Mouse (Mus musculus): Measurements from ENCODE around the gene Col4a2. TPM values are rescaled to one million over a fixed set of nuclear protein-coding genes. Genes with fewer than 3 reads are reported as not detected.

Col4a2 gene
- polyA plus RNA-seq, 1 experiment from 2014 or later, result 61.4 TPM

DNA sequence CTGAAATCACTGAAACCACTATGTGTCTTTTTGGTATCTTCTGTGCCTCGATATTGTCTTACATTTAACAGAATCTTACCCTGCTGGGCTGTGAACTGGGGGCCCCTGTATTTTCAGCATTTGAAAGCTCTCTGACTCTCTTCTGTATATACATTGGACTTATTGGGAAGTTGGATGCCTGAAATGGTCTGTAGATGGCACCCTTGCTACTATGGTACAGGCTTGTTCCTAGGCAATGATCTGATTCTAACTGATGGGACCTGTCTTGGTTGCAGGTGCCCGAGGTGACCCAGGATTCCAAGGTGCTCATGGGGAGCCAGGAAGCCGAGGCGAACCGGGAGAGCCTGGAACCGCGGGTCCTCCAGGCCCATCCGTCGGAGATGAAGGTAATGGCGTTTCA is 102.5 kb downstream of the Col4a2 start:
- Histone ChIP-seq H3K4me2 (replicated peaks) (no peak overlapping the region), H3K27ac (no peak overlapping the region), H3K36me3 (no peaks in the 10 kb centered on the region), H3K27me3 (replicated peaks) (no peaks in the 10 kb centered on the region), H3K9me3 (no peaks in the 10 kb centered on the region), H3K4me1 (replicated peaks) (peaks cover 15% of the 10 kb centered on the region), H3K9ac (no peak overlapping the region), H3K4me3 (replicated peaks) (no peak overlapping the region)
- no peak for ATAC-seq
- WGBS, result 89% methylated on average over 10 of the region's 10 CpGs

DNA sequence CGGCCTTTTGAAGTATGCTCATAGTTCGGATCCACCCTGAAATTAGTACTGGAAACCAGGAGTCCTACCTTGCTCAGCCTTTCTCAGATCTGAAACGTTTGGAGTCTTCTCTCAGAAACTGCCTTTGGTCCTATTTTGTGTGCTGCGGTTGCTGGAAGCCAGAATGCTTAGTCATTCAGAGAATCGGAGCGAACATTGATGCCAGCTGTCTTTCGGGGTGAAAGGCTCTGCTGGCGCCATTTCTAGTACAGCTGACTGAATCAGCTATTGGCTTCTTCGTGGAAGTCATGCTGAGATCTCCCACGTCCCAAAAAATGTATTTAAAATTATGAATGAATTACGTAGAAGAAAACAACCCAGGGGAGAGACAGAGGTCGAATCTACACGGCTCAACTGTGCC is 105.2 kb downstream of the Col4a2 start:
- WGBS, result 82% methylated on average over 13 of the region's 13 CpGs
- H3K27me3 ChIP-seq (replicated peaks), result no peaks in the 10 kb centered on the region
- H3K9me3 ChIP-seq, result no peaks in the 10 kb centered on the region
- no peak overlapping the region for H3K4me2 ChIP-seq (replicated peaks)
- H3K4me3 ChIP-seq (replicated peaks), result no peak overlapping the region
- H3K4me1 ChIP-seq (replicated peaks), result 0 out of 2 replicates have a peak, but pooled peaks cover 2% of the 10 kb centered on the region
- H3K36me3 ChIP-seq, result no peaks in the 10 kb centered on the region
- H3K27ac ChIP-seq, result no peak overlapping the region
- ATAC-seq, result no peak
- no peak overlapping the region for H3K9ac ChIP-seq

DNA sequence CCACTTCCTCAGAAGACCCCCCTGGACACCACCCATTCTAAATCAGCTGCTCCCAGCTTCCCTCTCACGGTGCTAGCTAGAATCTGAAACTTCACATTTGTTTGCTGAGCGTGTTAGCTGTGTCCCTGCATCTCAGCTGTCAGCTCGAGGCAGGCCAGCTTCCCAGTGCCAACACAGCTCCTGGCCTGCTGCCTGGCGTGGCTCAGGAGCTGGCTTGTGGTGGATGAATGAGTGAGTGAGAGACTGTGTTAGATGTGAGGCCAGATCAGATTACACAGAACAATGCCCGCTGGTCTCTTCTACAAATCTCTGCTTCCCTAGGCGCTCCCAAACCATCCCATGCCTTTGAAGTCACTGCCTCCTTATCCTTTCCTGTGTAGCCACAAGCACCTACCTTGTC is 106.6 kb downstream of the Col4a2 start:
- H3K9me3 ChIP-seq, result no peaks in the 10 kb centered on the region
- 37% methylated on average over 6 of the region's 6 CpGs for WGBS
- H3K9ac ChIP-seq, result no peak overlapping the region
- no peak overlapping the region for H3K4me3 ChIP-seq (replicated peaks)
- peak; percentile 23; the same call in 1 of the 2 replicates for ATAC-seq
- no peaks in the 10 kb centered on the region for H3K27me3 ChIP-seq (replicated peaks)
- H3K4me2 ChIP-seq (replicated peaks), result no peak overlapping the region
- H3K4me1 ChIP-seq (replicated peaks), result no peaks in the 10 kb centered on the region
- H3K36me3 ChIP-seq, result no peaks in the 10 kb centered on the region; the same call in 1 of the 2 replicates
- no peak overlapping the region for H3K27ac ChIP-seq

DNA sequence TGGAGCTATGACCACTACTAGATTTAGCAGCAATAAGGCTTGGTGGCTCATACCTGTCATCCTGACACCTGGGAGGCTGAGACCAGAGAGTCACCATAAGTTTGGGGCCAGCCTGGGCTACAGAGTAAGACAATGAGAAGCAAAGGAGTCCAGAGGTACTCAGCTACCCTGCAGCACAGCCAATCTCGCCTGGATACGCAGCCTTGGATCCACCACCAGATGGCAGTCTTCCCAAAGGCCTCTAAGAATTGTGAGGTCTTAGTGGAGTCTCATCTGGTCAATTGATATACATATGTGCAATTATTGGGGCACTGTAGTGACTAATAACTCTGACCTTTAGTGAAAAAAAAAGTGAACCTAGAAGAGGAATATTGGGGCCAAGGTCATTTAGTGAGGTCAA is 107.0 kb downstream of the Col4a2 start:
- ATAC-seq, result peak; percentile 58; the same call in 1 of the 2 replicates

DNA sequence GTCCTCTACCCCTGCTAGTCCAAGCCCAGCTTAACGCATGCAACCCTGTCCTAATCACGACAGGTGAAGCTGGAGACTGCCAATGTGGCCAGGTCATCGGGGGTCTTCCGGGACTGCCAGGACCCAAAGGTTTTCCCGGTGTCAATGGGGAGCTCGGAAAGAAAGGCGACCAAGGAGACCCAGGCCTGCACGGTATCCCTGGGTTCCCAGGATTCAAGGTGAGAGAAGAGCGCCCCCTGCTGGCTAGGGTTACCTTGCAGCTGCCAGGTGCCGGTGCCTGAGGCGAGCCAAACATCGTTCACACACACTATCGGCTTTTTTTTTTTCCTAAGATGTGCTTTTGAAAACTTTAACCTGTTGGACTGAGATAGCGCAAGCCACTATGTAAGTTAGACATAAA is 108.5 kb downstream of the Col4a2 start:
- no peak overlapping the region for H3K4me2 ChIP-seq (replicated peaks)
- H3K9me3 ChIP-seq, result no peaks in the 10 kb centered on the region
- H3K36me3 ChIP-seq, result peaks cover 5% of the 10 kb centered on the region; the same call in 1 of the 2 replicates
- no peak overlapping the region for H3K4me3 ChIP-seq (replicated peaks)
- H3K27me3 ChIP-seq (replicated peaks), result no peaks in the 10 kb centered on the region
- H3K27ac ChIP-seq, result no peak overlapping the region
- 55% methylated on average over 14 of the region's 14 CpGs for WGBS
- H3K9ac ChIP-seq, result no peak overlapping the region
- no peaks in the 10 kb centered on the region for H3K4me1 ChIP-seq (replicated peaks)
- 0 out of 2 replicates have a peak, but pooled peaks have one; percentile 7 for ATAC-seq

More for the DNA sequence above, 107.0 kb downstream of the Col4a2 start:
- Histone ChIP-seq H3K4me2 (replicated peaks) (no peak overlapping the region), H3K27ac (no peak overlapping the region), H3K9ac (no peak overlapping the region), H3K4me1 (replicated peaks) (no peaks in the 10 kb centered on the region), H3K36me3 (no peaks in the 10 kb centered on the region; the same call in 1 of the 2 replicates), H3K27me3 (replicated peaks) (no peaks in the 10 kb centered on the region), H3K4me3 (replicated peaks) (no peak overlapping the region), H3K9me3 (no peaks in the 10 kb centered on the region)
- 14% methylated on average over 2 of the region's 2 CpGs for WGBS

DNA sequence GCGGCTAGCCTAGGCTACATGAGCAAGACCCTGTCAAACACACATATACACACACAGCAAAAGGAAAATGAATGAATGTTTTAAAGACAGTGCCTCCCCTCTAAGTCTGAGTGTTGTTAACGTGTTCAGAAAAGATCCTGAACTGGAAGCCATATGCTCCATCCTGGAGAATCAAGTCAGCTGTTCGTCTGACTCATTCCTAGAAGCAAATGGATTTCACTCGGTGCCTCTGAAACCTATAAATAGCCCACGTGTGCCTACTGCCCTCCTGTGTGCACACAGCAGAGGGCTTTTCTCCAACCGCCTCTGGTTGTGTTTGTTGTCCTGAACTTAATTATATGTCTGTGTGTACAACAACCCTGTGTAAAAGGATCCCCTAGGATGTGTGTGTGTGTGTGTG is 109.4 kb downstream of the Col4a2 start:
- no peaks in the 10 kb centered on the region for H3K27me3 ChIP-seq (replicated peaks)
- no peak overlapping the region for H3K4me2 ChIP-seq (replicated peaks)
- H3K36me3 ChIP-seq, result peaks cover 8% of the 10 kb centered on the region; the same call in 1 of the 2 replicates
- no peaks in the 10 kb centered on the region for H3K4me1 ChIP-seq (replicated peaks)
- 77% methylated on average over 6 of the region's 6 CpGs for WGBS
- H3K9ac ChIP-seq, result no peak overlapping the region
- ATAC-seq, result no peak
- H3K9me3 ChIP-seq, result no peaks in the 10 kb centered on the region
- H3K4me3 ChIP-seq (replicated peaks), result no peak overlapping the region
- H3K27ac ChIP-seq, result no peak overlapping the region

DNA sequence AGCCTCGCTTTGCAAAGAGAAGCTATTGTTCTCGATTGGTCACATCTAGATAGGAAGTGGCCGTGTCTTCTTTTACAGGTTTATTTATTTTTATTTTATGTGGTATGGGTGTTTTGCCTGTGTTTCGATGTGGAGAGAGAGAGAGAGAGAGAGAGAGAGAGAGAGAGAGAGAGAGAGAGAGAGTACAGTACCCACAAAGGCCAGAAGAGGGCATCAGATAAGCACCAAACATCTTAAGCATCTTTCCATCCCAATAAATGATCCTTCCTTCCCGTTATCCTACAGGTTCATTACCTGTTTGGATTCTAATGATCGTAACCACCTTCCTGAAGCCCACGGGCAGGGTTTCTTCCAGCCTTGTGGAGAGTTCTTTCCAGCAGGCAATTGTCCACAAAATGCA is 110.5 kb downstream of the Col4a2 start:
- 63% methylated on average over 7 of the region's 7 CpGs for WGBS
- H3K4me3 ChIP-seq (replicated peaks), result no peak overlapping the region
- no peak overlapping the region for H3K9ac ChIP-seq
- H3K27ac ChIP-seq, result no peak overlapping the region
- no peaks in the 10 kb centered on the region for H3K4me1 ChIP-seq (replicated peaks)
- no peak for ATAC-seq
- no peak overlapping the region for H3K4me2 ChIP-seq (replicated peaks)
- no peaks in the 10 kb centered on the region for H3K27me3 ChIP-seq (replicated peaks)
- H3K36me3 ChIP-seq, result peaks cover 12% of the 10 kb centered on the region; the same call in 1 of the 2 replicates
- no peaks in the 10 kb centered on the region for H3K9me3 ChIP-seq

DNA sequence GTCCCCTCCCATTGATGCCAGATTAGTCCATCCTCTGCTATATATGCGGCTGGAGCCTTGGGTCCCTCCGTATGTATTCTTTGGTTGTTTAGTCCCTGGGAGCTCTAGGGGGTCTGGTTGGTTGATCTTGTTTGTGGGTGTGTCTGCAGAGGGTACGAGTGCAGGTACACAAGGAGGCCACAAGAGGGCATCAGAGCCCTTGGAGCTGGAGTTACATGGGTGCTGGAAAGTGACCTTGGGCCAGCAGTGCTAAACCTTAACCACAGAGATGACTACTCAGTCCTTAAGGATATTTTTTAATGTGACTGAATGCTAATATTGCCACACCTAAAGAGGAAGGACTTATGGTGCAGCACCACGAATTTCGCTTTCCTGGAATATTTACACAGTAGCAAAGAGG is 118.1 kb downstream of the Col4a2 start:
- Histone ChIP-seq H3K4me1 (replicated peaks) (no peaks in the 10 kb centered on the region), H3K27me3 (replicated peaks) (no peaks in the 10 kb centered on the region), H3K36me3 (peaks cover 37% of the 10 kb centered on the region), H3K27ac (no peak overlapping the region), H3K9me3 (no peaks in the 10 kb centered on the region), H3K9ac (no peak overlapping the region), H3K4me3 (replicated peaks) (no peak overlapping the region), H3K4me2 (replicated peaks) (no peak overlapping the region)
- WGBS, result 66% methylated on average over 5 of the region's 5 CpGs
- no peak for ATAC-seq

DNA sequence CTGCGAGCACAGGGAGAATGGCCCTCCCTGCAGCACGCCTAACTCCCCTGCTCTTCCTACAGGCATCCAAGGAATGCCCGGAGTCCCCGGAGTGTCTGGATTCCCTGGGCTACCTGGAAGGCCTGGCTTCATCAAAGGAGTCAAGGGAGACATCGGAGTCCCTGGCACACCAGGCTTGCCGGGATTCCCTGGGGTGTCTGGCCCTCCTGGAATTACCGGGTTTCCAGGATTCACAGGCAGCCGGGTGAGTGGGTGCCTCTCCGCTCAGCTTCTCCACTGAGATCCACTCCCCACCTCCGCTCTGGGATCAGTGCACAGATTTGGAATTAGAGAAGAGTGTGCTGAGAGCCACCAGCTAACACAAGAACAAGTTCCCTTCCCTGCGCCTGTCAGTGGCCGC is 125.3 kb downstream of the Col4a2 start:
- Histone ChIP-seq H3K27me3 (replicated peaks) (no peaks in the 10 kb centered on the region), H3K4me3 (replicated peaks) (no peak overlapping the region), H3K9me3 (no peaks in the 10 kb centered on the region), H3K4me1 (replicated peaks) (no peaks in the 10 kb centered on the region), H3K27ac (no peak overlapping the region), H3K36me3 (peaks cover 32% of the 10 kb centered on the region), H3K4me2 (replicated peaks) (no peak overlapping the region), H3K9ac (no peak overlapping the region)
- ATAC-seq, result no peak
- 49% methylated on average over 12 of the region's 12 CpGs for WGBS

DNA sequence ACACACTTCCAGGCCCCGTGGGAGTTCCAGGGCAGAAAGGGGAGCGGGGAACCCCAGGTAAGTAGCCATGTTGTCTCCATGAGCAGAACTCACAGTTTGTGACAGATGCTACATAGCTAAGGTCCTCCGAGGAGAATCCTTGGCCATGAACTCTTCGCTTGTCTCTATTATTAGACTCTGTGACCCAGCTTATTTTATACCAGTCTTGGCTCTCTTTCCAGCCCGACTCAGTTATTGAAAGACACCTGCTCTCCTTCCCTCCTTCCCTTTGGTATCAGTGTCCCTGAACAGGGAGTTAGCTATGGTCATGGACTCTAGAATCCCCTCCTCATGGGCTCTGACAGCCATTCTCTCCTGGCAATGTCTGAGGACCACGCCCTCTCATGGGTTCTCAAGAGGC is 128.7 kb downstream of the Col4a2 start:
- Histone ChIP-seq H3K4me3 (replicated peaks) (no peak overlapping the region), H3K4me1 (replicated peaks) (no peaks in the 10 kb centered on the region), H3K9ac (no peak overlapping the region), H3K36me3 (peaks cover 28% of the 10 kb centered on the region), H3K4me2 (replicated peaks) (no peak overlapping the region), H3K27me3 (replicated peaks) (no peaks in the 10 kb centered on the region), H3K27ac (no peak overlapping the region), H3K9me3 (no peaks in the 10 kb centered on the region)
- WGBS, result 94% methylated on average over 6 of the region's 6 CpGs
- ATAC-seq, result no peak

DNA sequence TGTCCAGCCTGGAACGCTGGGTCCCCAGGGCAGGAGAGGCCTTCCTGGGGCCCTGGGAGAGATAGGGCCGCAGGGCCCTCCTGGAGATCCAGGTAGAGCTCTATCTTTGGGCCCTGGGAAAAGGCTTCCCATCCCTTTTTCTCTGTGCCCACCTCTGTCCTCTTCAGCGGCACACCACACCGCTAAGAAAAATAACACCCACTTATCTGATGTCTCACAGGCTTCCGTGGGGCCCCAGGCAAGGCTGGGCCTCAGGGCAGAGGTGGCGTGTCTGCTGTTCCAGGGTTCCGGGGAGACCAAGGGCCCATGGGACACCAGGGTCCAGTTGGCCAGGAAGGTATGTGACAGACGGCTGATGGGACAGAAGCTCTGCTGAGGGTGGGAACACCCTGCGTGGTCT is 131.0 kb downstream of the Col4a2 start:
- WGBS, result 79% methylated on average over 9 of the region's 9 CpGs

DNA sequence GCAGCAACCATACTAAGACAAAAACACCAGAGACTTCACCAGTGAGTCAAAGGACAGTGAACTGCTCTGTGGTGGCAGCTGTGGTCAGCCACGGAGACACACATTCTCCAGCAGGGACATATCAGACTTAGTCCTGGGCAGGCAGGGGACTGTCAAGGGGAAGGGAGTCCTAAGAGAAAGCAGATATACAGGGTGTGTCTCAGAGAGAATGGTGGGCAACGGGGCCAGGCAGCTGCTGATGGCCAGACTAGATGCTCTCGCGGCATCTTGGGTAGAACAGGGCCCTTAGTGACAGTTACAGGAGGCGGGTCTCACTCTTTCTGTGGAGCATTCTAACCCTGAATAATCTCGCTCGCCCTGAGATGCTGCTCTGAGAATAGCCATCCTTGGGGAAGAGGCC is 131.6 kb downstream of the Col4a2 start:
- Histone ChIP-seq H3K4me2 (replicated peaks) (no peak overlapping the region), H3K4me3 (replicated peaks) (no peak overlapping the region), H3K27ac (no peak overlapping the region), H3K4me1 (replicated peaks) (no peaks in the 10 kb centered on the region), H3K27me3 (replicated peaks) (no peaks in the 10 kb centered on the region), H3K9me3 (no peaks in the 10 kb centered on the region), H3K9ac (no peak overlapping the region), H3K36me3 (peaks cover 19% of the 10 kb centered on the region)
- no peak for ATAC-seq
- 87% methylated on average over 7 of the region's 7 CpGs for WGBS

More for the DNA sequence above, 131.0 kb downstream of the Col4a2 start:
- Histone ChIP-seq H3K27me3 (replicated peaks) (no peaks in the 10 kb centered on the region), H3K4me3 (replicated peaks) (no peak overlapping the region), H3K4me1 (replicated peaks) (no peaks in the 10 kb centered on the region), H3K9me3 (no peaks in the 10 kb centered on the region), H3K36me3 (peaks cover 24% of the 10 kb centered on the region), H3K9ac (no peak overlapping the region), H3K4me2 (replicated peaks) (no peak overlapping the region), H3K27ac (no peak overlapping the region)
- ATAC-seq, result no peak

DNA sequence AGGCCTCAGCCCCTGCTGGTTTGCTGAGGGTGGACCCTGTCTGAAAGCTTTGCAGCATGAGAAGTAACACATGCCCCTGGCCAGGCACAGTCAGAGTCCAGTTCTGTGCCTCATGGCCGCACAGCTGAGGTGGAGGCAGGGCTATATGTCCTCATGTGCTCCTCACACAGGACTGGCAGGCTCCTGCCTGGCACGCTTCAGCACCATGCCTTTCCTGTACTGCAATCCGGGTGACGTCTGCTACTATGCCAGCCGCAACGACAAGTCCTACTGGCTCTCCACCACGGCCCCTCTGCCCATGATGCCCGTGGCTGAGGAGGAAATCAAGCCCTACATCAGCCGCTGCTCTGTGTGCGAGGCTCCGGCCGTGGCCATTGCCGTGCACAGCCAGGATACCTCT is 133.2 kb downstream of the Col4a2 start:
- no peak for ATAC-seq
- Histone ChIP-seq H3K9me3 (no peaks in the 10 kb centered on the region), H3K27ac (no peak overlapping the region), H3K36me3 (peaks cover 11% of the 10 kb centered on the region), H3K9ac (no peak overlapping the region), H3K4me1 (replicated peaks) (peaks cover 6% of the 10 kb centered on the region), H3K4me2 (replicated peaks) (no peak overlapping the region), H3K4me3 (replicated peaks) (no peak overlapping the region), H3K27me3 (replicated peaks) (no peaks in the 10 kb centered on the region)
- 94% methylated on average over 13 of the region's 13 CpGs for WGBS

All from intestine, embryonic 15.5 days (tissue).